Mouse (Mus musculus) heart, embryonic 16.5 days (tissue): ENCODE measurements around the gene Dnajc5. TPM values are rescaled to one million over a fixed set of nuclear protein-coding genes. Genes with fewer than 3 reads are reported as not detected.

Source experiments
- ATAC-seq: fragments of 200-750 bp; cut with Nextera tagmentation; replicated peaks from 2 replicates; pipeline ENCODE4 v1.8.0; 2017; ENCODE audit warnings: moderate number of reproducible peaks; ENCODE audit not compliant: insufficient read depth, low FRiP score; ENCODE audit errors: extremely low read depth
- H3K27ac ChIP-seq: fragments of 300-500 bp; sonication (generic); 2 replicates; pipeline ENCODE4 v1.5.1; 2014; ENCODE audit warnings: mild to moderate bottlenecking, low read length, control low read depth, moderate library complexity
- H3K27me3 ChIP-seq: fragments of 300-500 bp; sonication (generic); 2 replicates; pipeline ENCODE4 v1.6.1; 2014; ENCODE audit warnings: low read length, mixed read lengths; ENCODE audit not compliant: control insufficient read depth, insufficient read depth
- H3K36me3 ChIP-seq: fragments of 300-500 bp; sonication (generic); 2 replicates; pipeline ENCODE4 v1.6.1; 2014; ENCODE audit not compliant: control insufficient read depth, insufficient read depth
- H3K4me1 ChIP-seq: fragments of 300-500 bp; sonication (generic); 2 replicates; pipeline ENCODE4 v1.6.1; 2014; ENCODE audit warnings: low read length, mixed read lengths; ENCODE audit not compliant: control insufficient read depth, insufficient read depth
- H3K4me2 ChIP-seq: fragments of 300-500 bp; sonication (generic); 2 replicates; pipeline ENCODE4 v1.6.1; 2014; ENCODE audit warnings: low read depth, mild to moderate bottlenecking, control low read depth, low read length
- H3K4me3 ChIP-seq: fragments of 300-500 bp; sonication (generic); 2 replicates; pipeline ENCODE4 v1.5.1; 2014; ENCODE audit warnings: mild to moderate bottlenecking, control low read depth, low read length
- H3K9ac ChIP-seq: fragments of 300-500 bp; sonication (generic); 2 replicates; pipeline ENCODE4 v1.6.1; 2014; ENCODE audit warnings: low read length, control low read depth
- H3K9me3 ChIP-seq: fragments of 300-500 bp; sonication (generic); replicated peaks from 2 replicates; pipeline ENCODE4 v1.6.1; 2016; ENCODE audit warnings: low read length; ENCODE audit not compliant: control insufficient read depth
- WGBS: fragments of 180-500 bp; shearing (Covaris S2); extraction: QIAGEN DNeasy Blood & Tissue Kit; methylation state at CpG from one replicate; pipeline ENCODE4 v1.1.7; 2014; 5-methylcytosine and 5-hydroxymethylcytosine counted together
- polyA plus RNA-seq: library from polyadenylated mRNA; unstranded; fragments of >200 nt; fragmentation: Nextera tagmentation; extraction: Ambion mirVana; gene quantifications from 2 replicates; pipeline ENCODE4 v1.2.1, GENCODE M21; 2015

Gene Dnajc5
- polyA plus RNA-seq, 1 experiment from 2014 or later: 77.9 TPM

DNA sequence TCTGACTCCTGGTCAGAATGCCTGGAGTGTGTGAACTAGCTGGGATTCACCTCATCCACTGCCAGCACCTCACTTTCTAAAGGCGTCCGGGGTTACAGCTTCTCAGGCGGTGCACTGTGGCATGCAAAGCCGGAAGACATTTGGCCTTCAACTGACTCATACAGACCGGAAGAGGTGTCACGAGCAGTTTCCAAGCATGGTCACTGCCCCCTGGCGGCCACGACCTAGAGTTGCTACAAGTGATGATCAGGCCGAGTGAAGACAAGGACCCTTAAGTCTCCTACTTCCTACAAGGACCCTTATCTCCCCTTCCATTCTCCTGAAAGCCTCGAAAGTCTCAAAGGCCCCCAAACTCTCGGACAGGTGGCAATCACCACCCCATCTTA lies 60.7 kb downstream of the Dnajc5 start:
- no peaks in the 10 kb centered on the region for H3K9me3 ChIP-seq
- peak; percentile 79 for ATAC-seq
- 0% methylated on average over 11 of the region's 11 CpGs for WGBS
- peaks cover 28% of the 10 kb centered on the region for H3K4me1 ChIP-seq
- H3K4me3 ChIP-seq: peak overlapping the region; percentile 91
- H3K4me2 ChIP-seq: peak overlapping the region; percentile 96
- no peaks in the 10 kb centered on the region for H3K27me3 ChIP-seq
- peaks cover 8% of the 10 kb centered on the region for H3K36me3 ChIP-seq
- H3K9ac ChIP-seq: peak overlapping the region; percentile 88
- peak overlapping the region; percentile 96 for H3K27ac ChIP-seq

DNA sequence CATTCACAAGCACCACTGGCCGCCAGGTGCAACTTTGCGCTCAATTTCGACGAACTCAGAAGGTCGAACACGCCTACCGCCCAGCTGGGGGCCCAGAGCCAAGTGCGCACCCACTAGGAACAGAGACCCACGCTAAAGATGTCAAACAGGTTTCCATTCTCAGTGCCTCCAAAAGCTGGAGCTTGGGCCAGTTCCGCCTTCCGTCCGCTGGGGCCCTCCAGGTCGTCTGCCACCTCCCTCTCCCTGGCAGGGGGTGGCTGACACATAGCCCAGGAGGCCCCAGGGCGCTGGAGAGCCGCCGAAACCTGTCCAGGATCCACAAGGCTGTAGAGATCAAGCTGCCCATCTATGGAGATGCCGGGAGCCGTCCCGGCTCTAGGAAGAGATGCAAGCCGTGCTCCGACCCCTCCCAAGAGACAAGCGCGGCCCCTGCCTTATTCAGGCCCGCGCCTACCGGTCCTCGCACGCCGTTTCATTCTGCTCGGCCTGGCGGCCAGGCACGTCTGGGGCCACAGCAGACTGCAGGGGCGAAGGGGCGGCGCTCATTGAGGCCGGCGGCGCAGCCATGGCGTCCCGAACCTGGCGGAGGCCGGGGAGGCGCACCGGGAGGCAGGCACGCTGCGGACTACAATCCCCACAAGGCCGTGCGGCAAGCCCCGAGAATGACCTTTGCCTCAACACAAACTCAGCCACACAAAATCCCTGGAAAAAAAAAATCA lies 61.3 kb downstream of the Dnajc5 start:
- Histone ChIP-seq H3K9ac (peak overlapping the region; percentile 88), H3K4me1 (peaks cover 28% of the 10 kb centered on the region), H3K36me3 (peaks cover 12% of the 10 kb centered on the region), H3K9me3 (no peaks in the 10 kb centered on the region), H3K27ac (peak overlapping the region; percentile 96), H3K27me3 (no peaks in the 10 kb centered on the region), H3K4me2 (peak overlapping the region; percentile 96), H3K4me3 (peak overlapping the region; percentile 91)
- ATAC-seq: peak; percentile 78
- under 1% methylated on average over 49 of the region's 49 CpGs for WGBS

DNA sequence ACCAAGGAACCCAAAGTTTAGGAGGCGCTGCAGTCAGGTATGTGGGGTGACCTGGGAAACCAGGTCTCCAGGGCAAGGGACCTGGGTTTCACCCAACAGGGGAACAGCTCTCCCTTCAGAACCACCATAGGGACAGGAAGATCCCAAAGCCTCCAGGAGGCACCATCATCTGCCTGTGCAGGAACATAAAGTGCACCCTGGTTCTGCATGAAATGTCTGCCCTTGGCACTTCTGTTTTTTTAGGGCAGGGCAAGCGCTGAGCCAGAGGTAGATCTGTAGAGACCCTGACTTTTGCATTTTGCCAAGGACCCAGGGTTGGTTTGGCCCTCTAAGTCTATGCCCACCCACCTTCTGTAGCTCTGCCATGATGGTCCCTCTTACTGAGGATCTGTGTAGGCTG lies 62.1 kb downstream of the Dnajc5 start:
- no peak overlapping the region for H3K9ac ChIP-seq
- WGBS: 78% methylated on average over 2 of the region's 2 CpGs
- no peak overlapping the region; the same call in 1 of the 2 replicates for H3K4me3 ChIP-seq
- ATAC-seq: no peak
- H3K9me3 ChIP-seq: no peaks in the 10 kb centered on the region
- peaks cover 28% of the 10 kb centered on the region for H3K4me1 ChIP-seq
- H3K4me2 ChIP-seq: peak overlapping the region; percentile 96
- no peaks in the 10 kb centered on the region for H3K27me3 ChIP-seq
- H3K27ac ChIP-seq: peak overlapping the region; percentile 11; the same call in 1 of the 2 replicates
- peaks cover 19% of the 10 kb centered on the region for H3K36me3 ChIP-seq

GRCm38 (mm10) chr2:181582939-181583338 lies 62.7 kb downstream of the Dnajc5 start:
- ATAC-seq: no peak
- H3K4me3 ChIP-seq: no peak overlapping the region
- peaks cover 23% of the 10 kb centered on the region for H3K36me3 ChIP-seq
- H3K27ac ChIP-seq: no peak overlapping the region
- peaks cover 26% of the 10 kb centered on the region for H3K4me1 ChIP-seq
- no peaks in the 10 kb centered on the region for H3K27me3 ChIP-seq
- 79% methylated on average over 1 of the region's 1 CpGs for WGBS
- H3K9ac ChIP-seq: no peak overlapping the region
- no peak overlapping the region for H3K4me2 ChIP-seq
- no peaks in the 10 kb centered on the region for H3K9me3 ChIP-seq

DNA sequence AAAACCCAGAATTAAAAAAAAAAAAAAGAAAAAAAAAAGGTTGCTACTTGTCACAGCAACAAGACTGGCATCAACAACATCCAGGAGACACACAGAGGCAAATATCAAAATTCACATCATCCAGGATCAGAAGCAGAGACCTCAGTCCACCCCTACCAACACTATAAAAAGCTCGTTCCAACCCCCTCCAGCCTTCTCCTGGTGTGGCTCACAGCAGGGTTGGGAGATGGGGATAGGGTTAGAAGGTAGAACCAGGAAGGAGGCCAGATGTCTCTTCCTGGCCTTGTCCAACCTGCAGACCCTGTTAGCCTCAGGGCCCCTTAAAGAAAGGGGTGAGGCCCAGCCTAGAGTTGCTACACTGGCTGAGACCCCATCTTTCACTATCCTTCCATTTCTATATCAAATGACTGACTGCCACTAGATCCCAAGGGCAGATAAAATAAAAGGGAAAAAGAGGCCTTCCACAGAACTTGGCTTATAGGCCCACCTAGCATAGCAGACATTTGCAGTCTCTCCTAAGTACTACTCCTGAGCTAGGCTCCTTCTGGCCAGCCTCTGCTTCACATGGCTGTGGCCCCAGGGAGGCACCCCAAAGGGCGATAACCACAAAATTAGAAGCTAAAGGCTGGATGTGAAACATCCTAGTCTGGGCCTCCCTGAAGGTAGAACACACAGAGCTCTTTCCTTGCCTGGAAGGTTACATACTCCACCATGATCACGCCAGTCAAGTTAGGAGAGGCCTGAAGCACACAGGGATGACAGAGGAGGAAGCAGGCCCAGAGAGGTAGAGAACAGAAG lies 63.4 kb downstream of the Dnajc5 start:
- peaks cover 19% of the 10 kb centered on the region for H3K4me1 ChIP-seq
- H3K9ac ChIP-seq: no peak overlapping the region
- no peaks in the 10 kb centered on the region for H3K9me3 ChIP-seq
- no peak overlapping the region for H3K4me2 ChIP-seq
- no peak for ATAC-seq
- no peak overlapping the region for H3K27ac ChIP-seq
- H3K27me3 ChIP-seq: no peaks in the 10 kb centered on the region
- WGBS: 84% methylated on average over 3 of the region's 3 CpGs
- peaks cover 26% of the 10 kb centered on the region for H3K36me3 ChIP-seq
- H3K4me3 ChIP-seq: no peak overlapping the region

GRCm38 (mm10) chr2:181584411-181584942 lies 64.2 kb downstream of the Dnajc5 start, which contains the start of gene Uckl1:
Gene Uckl1, minus strand, starts transcription at chr2:181584892.
- Histone ChIP-seq H3K9me3 (no peaks in the 10 kb centered on the region), H3K4me3 (no peak within 1 kb of the TSS), H3K4me2 (no peak within 1 kb of the TSS), H3K9ac (no peak within 1 kb of the TSS), H3K4me1 (peaks cover 11% of the 10 kb centered on the region), H3K27ac (no peak within 1 kb of the TSS), H3K27me3 (no peaks in the 10 kb centered on the region), H3K36me3 (peaks cover 31% of the 10 kb centered on the region)
- WGBS: 87% methylated on average over 4 of the region's 4 CpGs
- ATAC-seq: no peak

DNA sequence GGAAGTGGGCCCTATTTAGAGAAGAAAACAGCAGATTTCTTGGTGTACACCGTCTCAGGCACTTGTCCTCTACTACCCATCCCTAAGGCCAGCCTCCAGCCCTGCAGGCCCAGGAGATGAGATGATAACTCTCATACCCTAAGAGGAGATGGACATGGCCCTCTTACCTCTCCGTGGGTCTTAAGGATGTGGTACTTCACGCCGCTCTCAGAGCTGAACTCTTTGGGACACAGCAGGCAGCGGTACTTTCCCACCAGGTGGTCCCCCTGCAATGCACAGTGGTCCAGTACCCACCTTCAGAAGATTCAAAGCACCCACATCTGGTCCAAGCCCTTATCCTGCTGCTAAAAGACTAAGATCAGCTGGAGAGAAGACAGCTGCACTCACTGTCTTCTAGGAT lies 65.2 kb downstream of the Dnajc5 start:
- WGBS: 93% methylated on average over 5 of the region's 5 CpGs

GRCm38 (mm10) chr2:181586124-181586523 lies 65.8 kb downstream of the Dnajc5 start:
- no peaks in the 10 kb centered on the region for H3K4me1 ChIP-seq
- H3K9me3 ChIP-seq: no peaks in the 10 kb centered on the region
- H3K9ac ChIP-seq: no peak overlapping the region
- no peaks in the 10 kb centered on the region for H3K27me3 ChIP-seq
- H3K27ac ChIP-seq: no peak overlapping the region
- peaks cover 32% of the 10 kb centered on the region for H3K36me3 ChIP-seq
- ATAC-seq: no peak
- 98% methylated on average over 3 of the region's 3 CpGs for WGBS
- no peak overlapping the region for H3K4me2 ChIP-seq
- H3K4me3 ChIP-seq: no peak overlapping the region

More for the DNA sequence above, 65.2 kb downstream of the Dnajc5 start:
- Histone ChIP-seq H3K27ac (no peak overlapping the region), H3K4me2 (no peak overlapping the region), H3K4me3 (no peak overlapping the region), H3K9me3 (no peaks in the 10 kb centered on the region), H3K27me3 (no peaks in the 10 kb centered on the region), H3K9ac (no peak overlapping the region), H3K4me1 (peaks cover 4% of the 10 kb centered on the region), H3K36me3 (peaks cover 32% of the 10 kb centered on the region)
- ATAC-seq: no peak

DNA sequence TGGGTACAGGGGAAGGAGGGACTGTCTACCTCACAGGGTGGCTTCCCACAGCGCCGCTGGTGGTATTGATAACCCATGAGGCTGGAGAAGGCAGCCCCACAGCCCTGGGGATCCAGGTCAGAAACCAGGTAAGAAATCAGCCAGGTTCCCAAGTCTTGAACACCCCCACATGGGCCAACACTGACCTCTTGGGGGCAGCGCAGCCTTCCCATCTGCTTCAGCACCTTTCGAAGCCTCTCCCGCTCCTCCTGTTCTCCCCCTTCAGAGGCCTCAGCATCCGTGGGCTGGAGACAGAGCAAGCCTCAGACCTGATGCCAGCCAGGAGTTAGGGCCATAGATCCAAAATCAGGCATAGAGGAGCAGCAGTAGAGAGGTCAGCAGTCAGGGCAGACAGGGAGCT lies 67.5 kb downstream of the Dnajc5 start:
- Histone ChIP-seq H3K4me2 (no peak overlapping the region), H3K27ac (no peak overlapping the region), H3K27me3 (no peaks in the 10 kb centered on the region), H3K4me1 (peaks cover 7% of the 10 kb centered on the region), H3K9me3 (no peaks in the 10 kb centered on the region), H3K36me3 (peaks cover 32% of the 10 kb centered on the region), H3K4me3 (no peak overlapping the region), H3K9ac (no peak overlapping the region)
- 82% methylated on average over 6 of the region's 6 CpGs for WGBS
- no peak for ATAC-seq
